Mouse (Mus musculus) neural tube, embryonic 11.5 days (tissue): ENCODE results near the gene Daam2. TPM values are rescaled to one million over a fixed set of nuclear protein-coding genes. Genes with fewer than 3 reads are reported as not detected.

ENCODE experiments used
- ATAC-seq: fragments of 200-750 bp; cut with Nextera tagmentation; 2 replicates; pipeline ENCODE4 v1.8.0; 2017; ENCODE audit warnings: moderate number of reproducible peaks, mild to moderate bottlenecking, moderate TSS enrichment, moderate library complexity; ENCODE audit not compliant: insufficient read depth, low FRiP score, low TSS enrichment
- DNase-seq: peaks from one replicate; pipeline ENCODE4 v3.0.0-alpha.2; 2015; ENCODE audit warnings: low spot score
- H3K27ac ChIP-seq: fragments of 300-500 bp; sonication (generic); 2 replicates; pipeline ENCODE4 v1.5.1; 2014; ENCODE audit warnings: low read depth, mild to moderate bottlenecking, low read length
- H3K27me3 ChIP-seq: fragments of 300-500 bp; sonication (generic); 2 replicates; pipeline ENCODE4 v1.6.1; 2014; ENCODE audit warnings: mild to moderate bottlenecking, low read length, mixed read lengths; ENCODE audit not compliant: control insufficient read depth, insufficient read depth
- H3K36me3 ChIP-seq: fragments of 300-500 bp; sonication (generic); 2 replicates; pipeline ENCODE4 v1.6.1; 2014; ENCODE audit warnings: mild to moderate bottlenecking, low read length, moderate library complexity, mixed read lengths; ENCODE audit not compliant: control insufficient read depth, insufficient read depth
- H3K4me1 ChIP-seq: fragments of 300-500 bp; sonication (generic); 2 replicates; pipeline ENCODE4 v1.6.1; 2014; ENCODE audit warnings: low read length, mixed read lengths; ENCODE audit not compliant: control insufficient read depth, insufficient read depth
- H3K4me2 ChIP-seq: fragments of 300-500 bp; sonication (generic); 2 replicates; pipeline ENCODE4 v1.6.1; 2014; ENCODE audit warnings: low read depth, mild to moderate bottlenecking, moderate library complexity
- H3K4me3 ChIP-seq: fragments of 300-500 bp; sonication (generic); 2 replicates; pipeline ENCODE4 v1.5.1; 2014; ENCODE audit warnings: low read depth, low read length
- H3K9ac ChIP-seq: fragments of 300-500 bp; sonication (generic); 2 replicates; pipeline ENCODE4 v1.6.1; 2014; ENCODE audit warnings: mild to moderate bottlenecking, low read length
- H3K9me3 ChIP-seq: fragments of 300-500 bp; sonication (generic); 2 replicates; pipeline ENCODE4 v1.6.1; 2016; ENCODE audit warnings: low read length; ENCODE audit not compliant: control insufficient read depth
- WGBS: fragments of 180-500 bp; shearing (Covaris S2); extraction: QIAGEN DNeasy Blood & Tissue Kit; methylation state at CpG from one replicate; pipeline ENCODE4 v1.1.7; 2014; 5-methylcytosine and 5-hydroxymethylcytosine counted together
- polyA plus RNA-seq: library from polyadenylated mRNA; unstranded; fragments of >200 nt; fragmentation: Nextera tagmentation; extraction: Ambion mirVana; gene quantifications from 2 replicates; pipeline ENCODE4 v1.2.1, GENCODE M21; 2014

Daam2 gene
- polyA plus RNA-seq, 1 experiment from 2014 or later = 5.3 TPM

DNA sequence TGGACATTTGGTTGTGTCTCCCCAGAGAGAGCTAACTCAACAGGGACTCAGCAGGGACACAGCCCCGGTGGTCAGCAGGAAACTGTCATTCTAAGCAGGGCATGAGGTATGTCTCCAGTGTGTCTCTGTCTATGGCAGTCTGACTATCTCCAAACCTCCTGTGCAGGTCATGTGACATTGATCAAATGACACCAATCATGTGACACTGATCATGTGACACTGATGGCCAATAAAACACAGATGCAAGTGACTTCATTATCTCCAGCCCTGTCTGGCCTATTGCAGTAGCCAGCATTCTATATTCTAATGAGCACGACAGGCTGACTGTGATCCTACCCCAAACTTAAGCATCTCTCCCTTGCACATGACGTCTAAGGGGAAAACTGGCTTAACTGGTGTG lies 147.9 kb downstream of the Daam2 start:
- H3K9ac ChIP-seq = no peak overlapping the region
- H3K4me3 ChIP-seq = no peak overlapping the region
- no peaks in the 10 kb centered on the region for H3K27me3 ChIP-seq
- no peak overlapping the region for H3K4me2 ChIP-seq
- ATAC-seq (no peak), DNase-seq (no peak)
- no peak overlapping the region for H3K27ac ChIP-seq
- no peaks in the 10 kb centered on the region for H3K9me3 ChIP-seq
- no peaks in the 10 kb centered on the region for H3K36me3 ChIP-seq
- no peaks in the 10 kb centered on the region for H3K4me1 ChIP-seq
- 83% methylated on average over 3 of the region's 3 CpGs for WGBS

DNA sequence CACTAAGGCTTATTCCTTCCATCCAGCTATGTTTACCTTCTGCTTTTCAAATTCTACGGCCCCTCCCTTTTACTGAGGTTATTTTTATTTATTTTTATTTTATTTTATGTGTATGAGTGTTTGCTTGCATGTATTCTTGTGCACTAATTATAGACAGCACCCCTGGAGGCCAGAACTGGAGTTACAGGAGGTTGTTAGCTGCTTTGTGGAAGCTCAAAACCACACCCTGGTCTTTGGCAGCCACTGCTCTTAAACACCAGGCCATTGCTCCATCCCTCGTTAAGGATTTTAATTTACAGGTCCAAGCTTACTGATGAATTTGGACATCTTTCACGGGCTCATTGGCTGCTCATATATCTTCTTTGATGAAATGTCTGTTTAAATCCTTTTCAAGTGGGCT lies 150.6 kb downstream of the Daam2 start:
- Histone ChIP-seq H3K9ac (no peak overlapping the region), H3K4me1 (no peaks in the 10 kb centered on the region), H3K27ac (no peak overlapping the region), H3K36me3 (no peaks in the 10 kb centered on the region), H3K4me2 (no peak overlapping the region), H3K9me3 (no peaks in the 10 kb centered on the region), H3K27me3 (no peaks in the 10 kb centered on the region), H3K4me3 (no peak overlapping the region)
- no peak for DNase-seq
- 58% methylated on average over 3 of the region's 3 CpGs for WGBS
- no peak for ATAC-seq

DNA sequence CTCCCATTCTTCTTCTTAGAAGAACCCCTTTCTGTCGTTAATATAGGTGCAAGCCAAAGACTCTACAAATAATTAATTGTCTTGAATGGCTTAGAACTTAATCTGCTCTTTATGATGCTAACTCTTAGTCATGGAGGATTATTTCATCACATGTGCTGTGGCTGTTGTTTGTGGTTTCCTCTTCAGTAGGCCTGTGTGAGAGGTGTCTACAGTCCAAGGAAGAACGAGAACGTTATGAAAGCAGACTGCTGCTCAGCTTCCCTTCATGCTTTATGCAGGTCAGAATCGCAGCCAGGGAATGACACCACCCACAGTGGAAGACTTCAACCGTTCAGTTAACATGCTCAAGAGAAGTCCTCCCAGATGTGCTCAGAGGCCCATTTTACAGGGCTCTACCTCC lies 151.2 kb downstream of the Daam2 start:
- no peak overlapping the region for H3K4me3 ChIP-seq
- no peak overlapping the region for H3K4me2 ChIP-seq
- H3K27ac ChIP-seq = no peak overlapping the region
- H3K36me3 ChIP-seq = no peaks in the 10 kb centered on the region
- no peaks in the 10 kb centered on the region for H3K27me3 ChIP-seq
- DNase-seq (no peak), ATAC-seq (no peak)
- no peak overlapping the region for H3K9ac ChIP-seq
- H3K4me1 ChIP-seq = no peaks in the 10 kb centered on the region
- H3K9me3 ChIP-seq = no peaks in the 10 kb centered on the region
- WGBS = 89% methylated on average over 5 of the region's 5 CpGs

Other genes starting within 250 kb of the Daam2 start
- gene Mocs1, start 136.0 kb downstream of the Daam2 start, polyA plus RNA-seq = 7.1 and 7.3 TPM in 2 replicates
- 3.5 and 4.0 TPM in 2 replicates for gene Kif6, start 50.8 kb upstream of the Daam2 start, polyA plus RNA-seq